Mouse (Mus musculus): Measurements from ENCODE around the gene Olfr683.
"Not testable (repeated sequence)": the region's sequence is repeated elsewhere in the genome, so short reads cannot be mapped to it uniquely, and the experiment has no call there.

Gene Olfr683

GRCm38 (mm10) chr7:105146912-105147311, at the start of gene Olfr683:
Olfr683 (minus strand) TSS chr7:105147012.
- no peak for DNase-seq (ENCODE audit: low spot score in 2 of 2)

- DNase-seq (ENCODE audit: low spot score in 2 of 2) = no peak
These were observed 39.1 kb upstream of the Olfr683 start, which contains the start of gene Olfr685 for GRCm38 (mm10) chr7:105185912-105186311. Olfr685 (minus strand) TSS chr7:105186012.

GRCm38 (mm10) chr7:105170773-105171172, 24.0 kb upstream of the Olfr683 start:
- no peak for DNase-seq (ENCODE audit: low spot score in 2 of 2)

- DNase-seq (ENCODE audit: low spot score in 2 of 2) = no peak
These were observed 16.7 kb upstream of the Olfr683 start, which contains the start of gene Olfr684 for GRCm38 (mm10) chr7:105163553-105163952. Olfr684 (minus strand) TSS chr7:105163653.

- DNase-seq (ENCODE audit: low spot score in 2 of 2) = no peak
These were observed 5.5 kb downstream of the Olfr683 start for GRCm38 (mm10) chr7:105141275-105141674.

- DNase-seq (ENCODE audit: low spot score in 2 of 2) = no peak
These were observed 30.3 kb downstream of the Olfr683 start, which contains the start of gene Olfr681 for GRCm38 (mm10) chr7:105116536-105116935. Olfr681 (plus strand) TSS chr7:105116836.

GRCm38 (mm10) chr7:105092717-105093116, 54.1 kb downstream of the Olfr683 start, which contains the start of gene Olfr680-ps1:
Olfr680-ps1 (minus strand) TSS chr7:105092817.
- not testable (repeated sequence) for DNase-seq (ENCODE audit: low spot score in 2 of 2)
